Mouse (Mus musculus): Measurements from ENCODE around the gene Nek7. TPM values are rescaled to one million over a fixed set of nuclear protein-coding genes. Genes with fewer than 3 reads are reported as not detected.

Gene Nek7
- total RNA-seq (2021): 10 to 100 TPM; 51.1 to 51.8 TPM
- long read RNA-seq, experiment 1, full-length matches to known transcripts: 17 of 22 reads
- long read RNA-seq, experiment 1, partial matches to known transcripts: 4 of 22 reads
- long read RNA-seq, experiment 1, other reads (novel, unspliced or antisense): 1 of 22 reads
- long read RNA-seq, experiment 2, full-length matches to known transcripts: 109 of 125 reads
- long read RNA-seq, experiment 2, partial matches to known transcripts: 6 of 125 reads
- long read RNA-seq, experiment 2, other reads (novel, unspliced or antisense): 10 of 125 reads

DNA sequence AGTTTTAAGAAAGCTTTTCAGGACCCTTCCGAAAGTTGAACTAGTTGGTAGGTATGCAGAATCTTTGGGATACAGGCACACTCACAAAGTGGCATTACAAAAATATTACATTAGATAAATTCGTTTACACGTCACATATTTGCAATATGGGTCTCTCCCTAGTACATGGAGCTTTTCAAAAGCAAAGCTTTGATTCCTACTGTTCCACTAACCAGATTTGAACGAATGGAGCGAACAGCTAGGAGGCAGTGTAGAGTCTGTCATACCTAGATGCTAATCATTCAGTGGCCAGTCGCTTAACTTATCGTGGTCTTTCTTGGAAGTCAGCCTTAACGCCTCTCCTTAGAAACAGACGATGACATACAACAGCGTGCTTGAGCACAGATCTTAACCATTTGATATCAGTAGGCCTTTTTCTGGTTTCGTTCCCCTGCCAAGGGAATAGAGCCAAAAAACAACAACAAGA, at the start of gene Nek7:
Nek7 (minus strand) TSS at position 146 of the 466 bp plus-strand sequence.
- no peak for DNase-seq (ENCODE audit: low spot score in 2 of 2)

DNA sequence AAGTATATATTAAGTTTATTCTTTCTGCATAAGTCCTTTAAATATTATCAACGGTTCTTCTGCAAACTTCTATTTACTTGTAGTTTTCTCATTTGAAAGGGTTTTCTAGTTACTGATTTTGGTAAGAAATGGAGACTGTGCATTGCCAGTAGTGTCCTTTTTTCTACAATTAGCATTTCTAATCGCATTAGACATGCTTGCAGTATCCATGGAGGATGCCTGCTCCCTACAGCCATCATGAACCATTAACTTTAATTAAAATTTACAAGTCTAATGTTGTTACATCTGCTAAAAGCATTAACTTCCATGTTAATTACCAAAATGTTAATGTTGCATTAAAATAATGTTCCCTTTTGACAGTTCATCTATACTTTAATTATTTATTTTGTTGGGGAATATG, 42.4 kb upstream of the Nek7 start:
- no peak for DNase-seq (ENCODE audit: low spot score in 2 of 2)

DNA sequence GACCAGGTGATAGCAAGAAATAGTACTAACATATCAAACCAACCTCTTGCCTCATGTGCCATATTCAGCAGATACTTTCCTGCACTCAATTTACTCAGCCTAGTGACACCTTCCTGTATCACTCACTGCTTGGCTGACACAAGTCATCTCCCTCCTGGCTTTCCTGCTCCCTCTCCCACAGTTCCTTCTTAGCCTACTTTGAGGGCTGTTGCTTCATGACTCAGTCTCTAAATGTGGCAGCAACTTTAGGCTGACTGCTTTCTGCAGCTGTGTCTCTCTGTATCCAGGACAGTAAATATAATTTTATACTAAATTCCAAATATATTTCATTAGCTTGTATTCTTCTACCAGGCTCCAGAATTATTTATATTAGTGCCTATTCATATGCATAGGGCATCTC, 34.3 kb upstream of the Nek7 start:
- no peak for DNase-seq (ENCODE audit: low spot score in 2 of 2)

- DNase-seq (ENCODE audit: low spot score in 2 of 2): no peak
Observed at GRCm38 (mm10) chr1:138644991-138645390, 25.1 kb upstream of the Nek7 start.

DNA sequence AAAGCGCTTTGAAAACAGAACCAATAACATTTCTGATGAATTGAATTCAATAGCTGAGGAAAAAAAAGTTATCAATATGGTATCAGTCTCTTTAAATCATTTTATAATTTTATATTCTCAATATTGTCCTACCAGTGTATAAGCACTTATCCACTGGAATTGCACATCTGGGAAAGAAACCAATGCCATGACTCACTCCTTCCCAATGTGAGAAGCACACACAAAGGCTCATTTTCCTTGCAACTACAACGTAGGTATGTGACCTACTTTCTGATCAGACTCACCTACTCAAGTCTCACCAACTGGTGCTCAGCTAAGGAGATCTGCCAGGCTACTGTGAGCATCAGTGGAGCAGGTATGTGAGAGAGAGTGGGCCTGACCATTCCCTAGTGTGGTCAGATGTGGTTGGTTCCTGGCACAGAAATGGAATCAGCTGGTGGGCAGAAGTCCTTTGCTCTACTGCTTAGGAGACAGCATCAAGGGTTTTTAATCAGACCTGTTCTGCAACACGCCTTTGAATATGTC, 23.4 kb upstream of the Nek7 start:
- no peak for DNase-seq (ENCODE audit: low spot score in 2 of 2)

DNA sequence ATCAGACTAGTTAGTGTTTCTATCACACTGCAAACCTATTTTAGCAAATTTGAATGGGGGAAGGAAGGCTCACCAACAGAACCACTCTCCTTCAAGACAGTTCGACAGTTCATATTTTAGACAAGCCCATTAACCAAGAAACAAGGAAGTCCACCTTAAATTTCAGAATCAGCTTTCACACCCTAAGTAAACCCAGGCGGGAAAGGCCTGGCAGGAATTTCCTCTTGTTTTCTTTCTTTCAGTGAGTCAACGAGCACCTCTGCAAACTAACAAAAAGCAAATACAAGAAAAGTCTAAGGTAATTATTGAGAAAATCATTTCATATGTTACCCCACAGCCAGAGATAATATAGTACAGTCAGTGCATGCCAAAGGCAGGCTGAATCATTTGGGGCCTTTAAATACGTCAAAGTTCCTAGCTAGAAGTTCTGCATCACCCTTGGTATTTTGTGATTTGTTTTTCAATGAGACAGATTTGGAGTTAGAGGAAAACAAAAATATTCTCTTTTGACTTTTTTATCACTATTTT, 21.1 kb upstream of the Nek7 start:
- no peak for DNase-seq (ENCODE audit: low spot score in 2 of 2)

DNA sequence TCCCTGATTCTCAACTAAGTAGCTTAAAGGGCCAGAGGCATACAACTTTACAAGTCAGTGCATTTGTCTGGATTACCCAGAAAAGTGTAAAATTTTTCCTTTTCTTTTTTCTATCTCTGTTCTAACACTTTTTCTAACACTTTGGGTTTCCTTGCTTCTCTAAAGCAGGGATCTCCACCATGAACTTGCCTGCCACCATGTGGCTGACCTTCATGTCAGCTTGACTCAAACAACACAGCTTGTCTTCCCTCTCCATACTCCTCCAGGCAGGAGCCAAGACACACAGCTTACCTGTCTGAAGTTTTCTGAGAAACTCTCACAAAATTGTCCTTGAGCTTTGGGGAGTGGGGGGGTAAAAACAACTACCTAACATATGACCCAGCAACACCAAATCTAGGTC, 17.9 kb upstream of the Nek7 start:
- DNase-seq (ENCODE audit: low spot score in 2 of 2): no peak

GRCm38 (mm10) chr1:138634561-138634960, 14.6 kb upstream of the Nek7 start:
- DNase-seq (ENCODE audit: low spot score in 2 of 2): no peak

DNA sequence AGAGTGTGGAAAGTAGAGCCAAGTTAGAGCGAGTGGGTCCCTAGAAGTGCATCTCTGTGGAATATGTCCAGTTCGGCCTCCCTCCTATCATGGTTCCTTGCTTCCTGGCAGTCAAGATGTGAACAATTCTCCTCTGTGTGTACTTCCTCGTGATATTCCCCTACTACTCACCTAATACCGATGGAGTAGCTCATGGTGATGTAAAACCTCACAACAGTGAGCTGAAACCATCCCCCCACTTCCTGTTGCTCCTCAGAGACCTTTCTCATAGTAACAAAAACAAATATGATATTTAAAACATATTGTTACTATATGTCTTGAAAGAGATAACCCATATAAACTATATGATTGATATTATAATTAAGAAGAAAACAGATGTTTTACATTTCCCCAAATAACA, 9.0 kb upstream of the Nek7 start:
- DNase-seq (ENCODE audit: low spot score in 2 of 2): no peak

GRCm38 (mm10) chr1:138628486-138628885, 8.5 kb upstream of the Nek7 start:
- no peak for DNase-seq (ENCODE audit: low spot score in 2 of 2)

- no peak for DNase-seq (ENCODE audit: low spot score in 2 of 2)
Observed at GRCm38 (mm10) chr1:138627804-138628203, 7.9 kb upstream of the Nek7 start.

DNA sequence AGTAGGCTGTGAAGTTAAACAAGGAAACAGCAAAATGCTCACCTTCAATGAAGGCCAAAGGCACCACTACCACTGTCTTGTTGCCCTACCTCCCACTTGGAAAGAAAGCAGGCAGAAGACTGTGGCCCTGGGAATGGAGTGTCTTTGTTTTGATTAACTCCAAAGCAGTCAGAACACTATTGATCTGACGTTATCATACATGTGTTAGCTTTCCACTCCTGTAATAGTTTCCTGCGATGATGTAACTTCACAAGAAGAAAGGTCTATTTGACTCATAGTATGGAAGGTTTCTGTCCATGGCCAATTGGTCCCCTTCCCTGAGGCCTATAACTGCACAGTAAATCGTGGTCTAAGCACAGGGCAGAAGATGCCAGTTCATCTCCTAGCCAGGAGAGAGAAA, 6.3 kb upstream of the Nek7 start:
- DNase-seq (ENCODE audit: low spot score in 2 of 2): no peak

- no peak for DNase-seq (ENCODE audit: low spot score in 2 of 2)
Observed at GRCm38 (mm10) chr1:138623870-138624269, 3.9 kb upstream of the Nek7 start.

DNA sequence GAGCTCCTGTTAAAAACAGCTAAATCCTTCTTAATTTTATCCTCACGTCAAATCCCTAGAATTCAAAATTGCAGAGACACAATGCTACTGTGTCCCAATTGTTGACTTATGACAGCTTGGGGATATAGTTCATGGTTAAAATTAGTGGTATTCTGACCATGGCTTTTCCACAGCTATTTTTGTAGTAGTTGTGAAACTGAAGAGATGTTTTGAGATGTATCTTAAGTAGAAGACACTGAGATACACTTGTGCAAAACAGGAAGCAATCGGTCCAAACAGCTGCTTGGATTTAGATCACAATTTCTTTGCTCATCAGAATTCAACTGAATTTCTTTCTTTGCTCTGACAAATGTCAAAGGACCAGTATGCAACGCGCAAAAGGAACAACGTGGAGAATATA, 2.9 kb upstream of the Nek7 start:
- DNase-seq (ENCODE audit: low spot score in 2 of 2): no peak

DNA sequence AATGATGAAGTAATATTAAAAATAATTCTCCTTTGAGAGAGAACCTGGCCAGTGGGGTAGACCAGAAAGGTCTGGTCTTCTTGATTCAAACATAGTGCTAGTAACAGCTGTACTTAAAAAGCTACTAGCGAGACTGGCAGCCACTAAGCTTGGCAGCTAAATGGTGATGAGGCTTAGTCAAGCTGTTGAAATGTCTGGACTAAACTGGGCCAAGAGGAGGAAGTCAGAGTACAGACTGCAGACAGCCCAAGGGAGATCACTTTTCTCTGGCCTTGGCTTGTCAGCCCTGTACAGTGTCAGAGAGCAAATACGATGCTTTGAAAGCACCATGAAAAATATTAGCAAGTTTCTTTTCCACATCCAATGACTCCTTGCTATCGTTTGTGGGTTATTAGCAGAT, 2.5 kb upstream of the Nek7 start:
- DNase-seq (ENCODE audit: low spot score in 2 of 2): no peak

DNA sequence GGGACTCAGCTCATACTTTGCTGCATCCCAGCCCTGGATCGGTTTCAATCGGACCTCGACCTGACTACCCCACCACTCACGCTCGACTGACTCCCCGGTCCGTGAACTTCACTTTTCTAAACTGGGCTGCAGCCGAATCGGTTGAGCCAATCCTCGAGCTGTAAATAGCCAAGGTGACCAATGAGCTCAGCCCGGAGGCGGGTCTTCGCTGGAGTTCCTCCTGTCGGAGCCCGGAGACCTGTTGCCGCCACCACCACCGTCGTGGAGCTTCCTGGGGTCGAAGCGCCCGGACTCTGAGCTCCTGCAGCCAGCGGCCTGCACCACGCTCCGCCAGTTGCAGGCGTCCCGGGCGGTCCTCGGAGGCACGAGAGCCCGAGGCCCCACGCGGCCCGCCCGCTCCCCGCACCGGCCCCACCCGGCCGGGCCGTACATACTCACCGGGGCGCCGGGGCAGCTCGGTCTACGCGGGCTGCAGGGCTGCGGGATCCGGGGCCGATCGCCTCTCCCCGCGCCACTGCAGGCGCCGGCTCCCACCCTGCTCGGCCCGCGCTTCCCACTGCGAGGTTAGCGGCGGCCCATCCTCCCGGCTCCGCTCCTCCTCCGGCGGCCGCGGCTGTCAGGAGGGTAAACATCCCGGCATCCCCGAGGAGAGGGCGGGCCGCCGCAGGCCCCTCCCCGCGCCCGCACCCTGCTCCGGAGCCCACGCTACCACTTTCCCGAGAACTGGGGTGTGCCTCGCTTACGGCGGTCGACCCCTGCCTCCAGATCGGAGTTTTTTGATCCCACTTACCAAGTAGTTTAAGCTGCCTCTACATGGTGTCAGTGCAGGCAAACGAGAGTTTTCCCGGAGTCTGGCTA, 598 bp downstream of the Nek7 start:
- DNase-seq (ENCODE audit: low spot score in 2 of 2): peak; percentile 89 to 90

GRCm38 (mm10) chr1:138618012-138618354, 2.0 kb downstream of the Nek7 start:
- DNase-seq (ENCODE audit: low spot score in 2 of 2): peak; percentile 68 to 75

DNA sequence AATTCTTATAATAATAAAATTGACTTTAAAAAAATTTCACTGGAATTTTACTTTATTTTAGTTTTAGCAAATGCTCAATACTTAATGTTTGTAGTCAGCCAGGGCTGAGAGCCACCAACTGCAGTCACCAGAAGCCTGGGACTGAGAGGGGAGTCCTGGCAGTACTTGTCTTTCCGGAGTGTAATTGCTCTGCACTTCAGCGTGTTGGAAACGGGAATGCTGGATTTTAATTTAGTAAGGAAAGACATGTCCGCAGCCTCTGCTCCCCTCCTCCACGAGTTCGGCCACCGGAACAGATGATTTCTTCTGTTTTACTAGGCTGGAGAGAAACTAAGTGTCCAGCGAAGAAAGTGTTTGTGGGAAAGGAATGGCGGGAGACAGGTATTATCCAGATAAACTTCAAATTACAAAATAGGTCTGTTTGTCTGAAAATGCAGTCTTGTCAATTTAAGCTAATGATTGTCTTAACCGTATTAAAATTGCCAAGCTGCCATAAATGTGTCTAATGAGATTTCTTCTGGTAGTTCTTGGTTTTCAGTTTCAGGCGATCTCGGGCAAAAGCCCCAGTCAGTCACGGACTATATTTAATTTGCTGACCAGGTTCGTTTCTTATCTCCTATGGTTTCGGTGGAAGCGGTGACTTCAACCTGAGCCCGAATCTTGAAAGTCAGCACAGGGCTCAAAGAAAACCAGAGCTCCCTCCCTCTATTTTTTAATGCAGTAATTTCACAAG, 2.5 kb downstream of the Nek7 start:
- DNase-seq (ENCODE audit: low spot score in 2 of 2): no peak

DNA sequence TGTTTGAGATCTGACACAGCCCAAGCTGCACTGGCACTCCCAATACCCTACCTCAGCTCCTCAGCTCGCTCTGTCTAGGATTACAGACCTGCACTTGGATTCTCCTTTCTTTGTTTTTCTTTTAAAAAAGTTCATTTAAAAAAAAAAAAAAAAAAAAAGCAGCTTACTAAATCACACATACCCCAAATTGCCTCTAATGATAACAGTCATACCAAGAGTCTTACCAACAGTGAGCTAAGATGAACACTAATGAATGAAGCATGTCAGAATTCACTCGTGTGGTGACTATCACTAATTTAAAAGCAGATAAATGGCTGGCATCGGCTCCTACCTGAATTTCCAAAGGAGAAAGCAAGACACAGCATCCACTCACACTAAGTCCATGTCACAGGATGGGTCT, 4.6 kb downstream of the Nek7 start:
- DNase-seq (ENCODE audit: low spot score in 2 of 2): no peak

GRCm38 (mm10) chr1:138614552-138615287, 5.2 kb downstream of the Nek7 start:
- no peak for DNase-seq (ENCODE audit: low spot score in 2 of 2)

GRCm38 (mm10) chr1:138612177-138612576, 7.8 kb downstream of the Nek7 start:
- DNase-seq (ENCODE audit: low spot score in 2 of 2): no peak

Measured in adrenal gland, postnatal 4 days (tissue).